Mouse (Mus musculus) MEL (cell line): ENCODE measurements at regions not wholly inside any gene's neighbourhood (a gene's known extent, or its start where the extent isn't known, plus 50 kb on each side); places are given as distances from the start of the nearest gene placed in this dataset.

Source experiments
- DNase-seq: peaks from one replicate; pipeline ENCODE4 v3.0.0; 2011; ENCODE audit warnings: low read depth, low spot score
- H3K27ac ChIP-seq: 2 replicates; pipeline ENCODE4 v1.5.1; 2012; ENCODE audit warnings: low read depth, mild to moderate bottlenecking, control low read depth, low read length, moderate library complexity; ENCODE audit not compliant: control insufficient read depth
- H3K27me3 ChIP-seq, 2 experiments: fragments of 150-350 bp in 1 of 2; sonication (generic) in 1 of 2; 2 replicates each; pipeline ENCODE4 v1.6.1; 2012; ENCODE audit warnings: low read length in 2 of 2, mild to moderate bottlenecking in 2 of 2, improper control_type of control experiment in 1 of 2, moderate library complexity in 1 of 2; ENCODE audit not compliant: insufficient read depth in 2 of 2, control insufficient read depth in 1 of 2
- H3K36me3 ChIP-seq, 2 experiments: 2 replicates each; pipeline ENCODE4 v1.6.1; 2012 to 2014; ENCODE audit warnings: low read length in 2 of 2, improper control_type of control experiment in 1 of 2, inconsistent platforms in 1 of 2, mild to moderate bottlenecking in 1 of 2; ENCODE audit not compliant: insufficient read depth in 2 of 2, control insufficient read depth in 1 of 2
- H3K4me1 ChIP-seq, 2 experiments: fragments of 150-350 bp in 1 of 2; sonication (generic) in 1 of 2; 2 replicates each; pipeline ENCODE4 v1.6.1; 2012; ENCODE audit warnings: low read length in 2 of 2, improper control_type of control experiment in 1 of 2, mild to moderate bottlenecking in 1 of 2; ENCODE audit not compliant: insufficient read depth in 2 of 2, control insufficient read depth in 1 of 2
- H3K4me3 ChIP-seq, 2 experiments: fragments of 150-350 bp in 1 of 2; sonication (generic) in 1 of 2; 2 replicates each; pipeline ENCODE4 v1.5.1; 2012; ENCODE audit warnings: low read depth in 2 of 2, low read length in 2 of 2, mild to moderate bottlenecking in 2 of 2, moderate library complexity in 2 of 2, control low read depth in 1 of 2, improper control_type of control experiment in 1 of 2; ENCODE audit not compliant: control insufficient read depth in 1 of 2, insufficient read depth in 1 of 2
- H3K79me2 ChIP-seq: 2 replicates; pipeline ENCODE4 v1.6.1; 2012; ENCODE audit warnings: mild to moderate bottlenecking, low read length, moderate library complexity; ENCODE audit not compliant: control insufficient read depth, poor library complexity, insufficient read depth
- H3K9ac ChIP-seq: 2 replicates; pipeline ENCODE4 v1.6.1; 2012; ENCODE audit warnings: low read depth, mild to moderate bottlenecking, control low read depth, low read length, moderate library complexity; ENCODE audit not compliant: control insufficient read depth, poor library complexity, severe bottlenecking
- H3K9me3 ChIP-seq: fragments of 150-350 bp; sonication (generic); replicated peaks from 2 replicates; pipeline ENCODE4 v1.6.1; 2012; ENCODE audit warnings: mild to moderate bottlenecking, low read length, improper control_type of control experiment, moderate library complexity; ENCODE audit not compliant: insufficient read depth
- CHD2 ChIP-seq: IDR thresholded peaks from 2 replicates; pipeline ENCODE4 v1.6.1; 2011; ENCODE audit warnings: low read length, improper control_type of control experiment
- CTCF ChIP-seq, 3 experiments: IDR thresholded peaks in 2 of 3; conservative IDR thresholded peaks in 1 of 3; 2 replicates each; pipeline ENCODE4 v1.5.1; 2011 to 2012; ENCODE audit warnings: low read length in 3 of 3, low read depth in 2 of 3, mild to moderate bottlenecking in 2 of 3, improper control_type of control experiment in 1 of 3, inconsistent platforms in 1 of 3, mixed read lengths in 1 of 3, moderate library complexity in 1 of 3; ENCODE audit not compliant: control insufficient read depth in 1 of 3, insufficient read depth in 1 of 3, poor library complexity in 1 of 3, severe bottlenecking in 1 of 3
- ELF1 ChIP-seq: IDR thresholded peaks from 2 replicates; pipeline ENCODE4 v1.6.1; 2014; ENCODE audit warnings: low read depth, mild to moderate bottlenecking, inconsistent platforms, low read length, improper control_type of control experiment, moderate library complexity
- ETS1 ChIP-seq: IDR thresholded peaks from 2 replicates; pipeline ENCODE4 v1.6.1; 2012; ENCODE audit warnings: low read depth, mild to moderate bottlenecking, inconsistent platforms, low read length, improper control_type of control experiment, moderate library complexity
- GABPA ChIP-seq: IDR thresholded peaks from 2 replicates; pipeline ENCODE4 v1.6.1; 2012; ENCODE audit warnings: low read depth, mild to moderate bottlenecking, inconsistent platforms, low read length, improper control_type of control experiment, moderate library complexity
- JUND ChIP-seq: IDR thresholded peaks from 2 replicates; pipeline ENCODE4 v1.6.1; 2011; ENCODE audit warnings: low read depth, mild to moderate bottlenecking, improper control_type of control experiment, low read length
- KAT2A ChIP-seq: conservative IDR thresholded peaks from 2 replicates; pipeline ENCODE4 v1.6.1; 2012; ENCODE audit warnings: low read depth, low read length, improper control_type of control experiment, inconsistent platforms
- MAX ChIP-seq: IDR thresholded peaks from 2 replicates; pipeline ENCODE4 v1.6.1; 2011; ENCODE audit warnings: low read length, improper control_type of control experiment
- MEF2A ChIP-seq: IDR thresholded peaks from 2 replicates; pipeline ENCODE4 v1.6.1; 2014; ENCODE audit warnings: low read depth, mild to moderate bottlenecking, inconsistent platforms, low read length, improper control_type of control experiment; ENCODE audit not compliant: poor library complexity, insufficient replicate concordance, severe bottlenecking; ENCODE audit errors: extremely low read depth
- MXI1 ChIP-seq: IDR thresholded peaks from 2 replicates; pipeline ENCODE4 v1.6.1; 2011; ENCODE audit warnings: mild to moderate bottlenecking, low read depth, low read length, improper control_type of control experiment
- MYB ChIP-seq: IDR thresholded peaks from 2 replicates; pipeline ENCODE4 v1.6.1; 2011; ENCODE audit warnings: mild to moderate bottlenecking, low read depth, low read length, improper control_type of control experiment
- NELFE ChIP-seq: IDR thresholded peaks from 2 replicates; pipeline ENCODE4 v1.6.1; 2011; ENCODE audit warnings: low read depth, low read length, improper control_type of control experiment
- POLR2AphosphoS2 ChIP-seq: IDR thresholded peaks from 2 replicates; pipeline ENCODE4 v1.6.1; 2011; ENCODE audit warnings: low read length, improper control_type of control experiment
- RAD21 ChIP-seq: IDR thresholded peaks from 2 replicates; pipeline ENCODE4 v1.6.1; 2011; ENCODE audit warnings: mild to moderate bottlenecking, low read depth, low read length, improper control_type of control experiment
- SIN3A ChIP-seq: IDR thresholded peaks from 2 replicates; pipeline ENCODE4 v1.6.1; 2012; ENCODE audit warnings: low read length, improper control_type of control experiment, inconsistent platforms
- SMC3 ChIP-seq: IDR thresholded peaks from 2 replicates; pipeline ENCODE4 v1.6.1; 2011; ENCODE audit warnings: low read depth, low read length, improper control_type of control experiment
- TBP ChIP-seq: IDR thresholded peaks from 2 replicates; pipeline ENCODE4 v1.8.0; 2011; ENCODE audit warnings: low read depth, low read length, improper control_type of control experiment
- TCF12 ChIP-seq: IDR thresholded peaks from 2 replicates; pipeline ENCODE4 v1.6.1; 2014; ENCODE audit warnings: low read depth, mild to moderate bottlenecking, inconsistent platforms, low read length, improper control_type of control experiment, moderate library complexity
- UBTF ChIP-seq: IDR thresholded peaks from 2 replicates; pipeline ENCODE4 v1.6.1; 2012; ENCODE audit warnings: low read depth, mild to moderate bottlenecking, inconsistent platforms, low read length, improper control_type of control experiment, moderate library complexity, borderline replicate concordance; ENCODE audit not compliant: insufficient read depth
- USF1 ChIP-seq: IDR thresholded peaks from 2 replicates; pipeline ENCODE4 v1.6.1; 2014; ENCODE audit warnings: low read depth, mild to moderate bottlenecking, inconsistent platforms, low read length, improper control_type of control experiment, moderate library complexity
- ZKSCAN1 ChIP-seq: IDR thresholded peaks from 2 replicates; pipeline ENCODE4 v1.6.1; 2012; ENCODE audit warnings: low read depth, mild to moderate bottlenecking, inconsistent platforms, low read length, improper control_type of control experiment, moderate library complexity
- ZMIZ1 ChIP-seq: IDR thresholded peaks from 2 replicates; pipeline ENCODE4 v1.6.1; 2012; ENCODE audit warnings: low read depth, mild to moderate bottlenecking, inconsistent platforms, low read length, improper control_type of control experiment, moderate library complexity
- ZNF384 ChIP-seq: IDR thresholded peaks from 2 replicates; pipeline ENCODE4 v1.6.1; 2012; ENCODE audit warnings: low read depth, mild to moderate bottlenecking, inconsistent platforms, low read length, improper control_type of control experiment

GRCm38 (mm10) chr11:24643439-24644109 lies 565.7 kb downstream of the Bcl11a start:
- TF ChIP-seq UBTF: no peak
- TF ChIP-seq ELF1: no peak
- TF ChIP-seq CHD2: no peak
- TF ChIP-seq MAX: no peak
- no peak for TF ChIP-seq USF1
- no peak for TF ChIP-seq TBP
- TF ChIP-seq RAD21: no peak
- no peak for TF ChIP-seq ETS1
- no peak for TF ChIP-seq JUND
- TF ChIP-seq POLR2AphosphoS2: no peak
- TF ChIP-seq KAT2A: no peak
- TF ChIP-seq ZMIZ1: no peak
- no peak for TF ChIP-seq SMC3
- no peak for TF ChIP-seq MEF2A
- no peak for TF ChIP-seq TCF12
- DNase-seq: no peak

DNA sequence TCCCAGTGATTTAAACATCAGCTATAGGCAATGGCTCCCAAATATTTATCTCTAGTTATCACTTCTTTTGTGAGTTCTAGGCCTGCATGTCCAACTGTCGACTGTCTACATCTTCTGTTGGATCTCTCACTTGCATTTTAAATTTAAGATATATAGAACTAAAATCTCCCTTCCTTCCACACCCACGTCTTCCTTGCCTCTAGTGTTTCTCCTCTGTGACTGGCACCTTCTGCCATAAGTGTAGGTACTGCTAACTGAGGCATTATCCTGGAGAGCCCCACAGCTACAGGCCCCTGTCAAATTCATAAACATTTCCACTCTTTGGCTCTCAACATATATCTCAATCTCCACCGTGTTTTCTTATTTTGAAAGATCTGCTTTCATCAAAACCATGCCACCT lies 575.0 kb downstream of the Bcl11a start:
- no peak overlapping the region for H3K4me3 ChIP-seq
- H3K27ac ChIP-seq: no peak overlapping the region
- no peaks in the 10 kb centered on the region for H3K79me2 ChIP-seq
- TF ChIP-seq MXI1 (no peak), GABPA (no peak), CTCF (IDR thresholded peaks at IDR 0.05 in 2 of 3, conservative IDR thresholded peaks at IDR 0.05 in 1 of 3; ENCODE audit: control insufficient read depth in 1 of 3, insufficient read depth in 1 of 3, low read depth in 2 of 3, low read length in 3 of 3, poor library complexity in 1 of 3, severe bottlenecking in 1 of 3) (no peak), UBTF (no peak), ZKSCAN1 (no peak), ETS1 (no peak), SIN3A (no peak), NELFE (no peak), MYB (no peak), RAD21 (no peak), ZNF384 (no peak)
- TF ChIP-seq, all 39 proteins: peak for 0
- no peaks in the 10 kb centered on the region for H3K9me3 ChIP-seq
- DNase-seq: no peak
- no peaks in the 10 kb centered on the region for H3K27me3 ChIP-seq
- no peaks in the 10 kb centered on the region for H3K4me1 ChIP-seq
- no peak overlapping the region for H3K9ac ChIP-seq
- no peaks in the 10 kb centered on the region for H3K36me3 ChIP-seq

More at GRCm38 (mm10) chr11:24643439-24644109, 565.7 kb downstream of the Bcl11a start:
- Histone ChIP-seq H3K36me3 (no peaks in the 10 kb centered on the region), H3K9ac (no peak overlapping the region), H3K4me1 (no peaks in the 10 kb centered on the region), H3K4me3 (no peak overlapping the region), H3K27ac (no peak overlapping the region), H3K27me3 (no peaks in the 10 kb centered on the region), H3K79me2 (no peaks in the 10 kb centered on the region), H3K9me3 (no peaks in the 10 kb centered on the region)
